Mouse (Mus musculus) T-helper 1 cell (primary cell): ENCODE measurements around the gene Arpp21.

Experiments
- in situ Hi-C: fragments of 300-600 bp; cut with MboI, MseI; formaldehyde crosslinking; loops from one replicate; pipeline ENCODE4 v1.15.1; 2025; ENCODE audit warnings: high pct_unique_total_duplicates

Arpp21 gene

GRCm38 (mm10) chr9:112235696-112236397, at the start of gene Arpp21:
Gene Arpp21, minus strand, starts transcription at chr9:112235938.
- in situ Hi-C loops: loop anchor here (10.0 kb wide), 1 partner anchor 789 kb away; no protein-coding TSS in a partner anchor

DNA sequence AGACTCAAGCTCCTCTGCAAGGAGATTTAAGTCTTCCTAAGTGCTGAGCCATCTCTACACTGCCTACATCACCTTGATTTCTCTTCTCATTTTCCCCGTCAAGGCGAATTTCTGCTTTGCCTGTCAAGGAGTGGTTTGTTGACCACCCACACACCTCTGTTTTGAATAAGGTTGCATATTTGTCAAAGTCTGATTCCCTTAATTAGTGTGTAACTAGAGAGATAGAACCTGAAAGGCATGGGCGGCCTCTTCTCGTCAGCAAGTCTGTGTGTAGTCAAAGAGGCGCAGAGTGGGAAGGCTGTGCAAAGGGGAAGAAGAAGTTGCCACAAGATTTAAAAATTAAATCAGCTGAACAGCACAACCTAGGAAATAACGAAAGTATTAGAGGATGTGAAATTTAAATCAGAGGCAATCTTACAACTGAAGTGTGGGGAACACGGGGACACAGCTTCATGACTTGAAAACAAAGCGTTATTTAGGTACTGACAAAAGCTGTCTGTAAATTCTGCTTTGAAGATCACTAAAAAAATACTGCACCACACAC, 36.8 kb upstream of the Arpp21 start:
- in situ Hi-C loops: no loop called here

DNA sequence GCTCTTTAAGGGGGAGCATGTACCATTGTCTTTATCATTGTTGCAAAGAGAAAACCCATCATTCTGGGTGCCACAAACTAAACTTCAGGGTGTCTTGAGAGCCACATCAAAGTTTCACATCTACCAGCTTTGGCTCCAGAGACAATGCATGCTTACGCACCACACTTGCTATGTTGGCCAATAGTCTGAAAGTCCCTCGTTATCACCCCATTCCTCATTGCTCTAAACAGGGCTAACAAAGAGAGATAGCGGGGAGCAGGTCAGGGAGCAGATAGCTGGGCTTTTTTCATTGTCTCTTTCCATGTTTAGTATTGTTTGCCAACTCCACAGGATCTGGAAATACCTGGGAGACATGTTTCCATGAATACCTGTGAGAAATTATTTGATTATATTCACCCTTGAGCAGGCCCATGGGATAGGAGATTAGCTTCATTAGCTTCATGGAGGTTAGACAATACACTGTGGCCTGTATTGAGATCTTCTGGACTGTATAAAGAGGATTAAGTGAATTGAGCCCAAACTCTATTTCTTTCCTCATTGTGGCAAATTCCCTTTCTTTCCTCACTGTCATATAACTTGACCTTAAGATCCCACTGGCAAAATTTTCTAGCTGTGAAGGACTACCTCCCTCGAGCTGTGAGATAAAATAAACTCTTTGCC, 29.4 kb upstream of the Arpp21 start:
- in situ Hi-C loops: loop anchor here (5.0 kb wide), 1 partner anchor 518 kb away; no protein-coding TSS in a partner anchor

- in situ Hi-C loops: loop anchor here (5.0 kb wide), 1 partner anchor 515 kb away; no protein-coding TSS in a partner anchor
Observed at GRCm38 (mm10) chr9:112261986-112262901, 26.5 kb upstream of the Arpp21 start.

- in situ Hi-C loops: loop anchor here (5.0 kb wide), 1 partner anchor 514 kb away; no protein-coding TSS in a partner anchor
Observed at GRCm38 (mm10) chr9:112261556-112261955, 25.8 kb upstream of the Arpp21 start.

DNA sequence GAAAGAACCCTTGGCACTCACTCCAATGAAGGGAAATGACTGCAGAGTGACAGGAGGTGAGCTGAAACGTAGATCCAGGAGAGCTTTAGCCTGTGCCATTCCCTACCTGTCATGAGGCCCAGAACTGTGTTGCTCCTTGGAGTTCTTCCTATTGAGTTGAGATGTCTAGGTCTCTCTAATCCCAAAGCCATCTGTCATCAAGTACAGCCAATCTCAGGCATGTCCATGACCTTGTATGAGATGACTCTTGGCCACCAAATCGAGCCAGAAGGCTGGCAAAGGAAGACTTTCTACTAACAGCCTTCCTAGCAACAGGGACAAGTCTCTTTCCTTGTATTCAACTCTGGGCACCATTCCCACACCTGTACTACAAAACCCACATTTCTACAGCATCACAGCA, 25.0 kb upstream of the Arpp21 start:
- in situ Hi-C loops: loop anchor here (5.0 kb wide), 1 partner anchor 513 kb away; no protein-coding TSS in a partner anchor

DNA sequence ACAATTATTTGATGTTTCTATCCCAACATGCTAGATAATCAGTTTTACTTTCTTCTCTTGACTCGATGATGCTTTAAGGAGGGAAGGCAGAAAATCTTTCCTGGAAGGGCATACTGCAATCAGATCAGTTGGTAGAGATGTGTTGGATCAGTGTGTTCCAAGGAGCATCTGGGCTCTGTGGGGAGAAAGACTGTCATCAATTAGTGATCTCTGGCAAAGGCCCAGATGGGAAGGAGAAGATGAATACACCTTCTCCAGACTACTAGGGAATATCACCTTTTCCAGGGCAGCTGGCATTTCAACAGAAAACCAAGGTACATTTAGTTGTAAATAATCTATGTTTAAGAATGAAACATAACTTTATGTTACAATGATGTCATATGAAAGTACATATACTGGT, 22.8 kb upstream of the Arpp21 start:
- in situ Hi-C loops: no loop called here

GRCm38 (mm10) chr9:112255971-112256370, 20.2 kb upstream of the Arpp21 start:
- in situ Hi-C loops: no loop called here

- in situ Hi-C loops: no loop called here
Observed at GRCm38 (mm10) chr9:112253730-112254129, 18.0 kb upstream of the Arpp21 start.

DNA sequence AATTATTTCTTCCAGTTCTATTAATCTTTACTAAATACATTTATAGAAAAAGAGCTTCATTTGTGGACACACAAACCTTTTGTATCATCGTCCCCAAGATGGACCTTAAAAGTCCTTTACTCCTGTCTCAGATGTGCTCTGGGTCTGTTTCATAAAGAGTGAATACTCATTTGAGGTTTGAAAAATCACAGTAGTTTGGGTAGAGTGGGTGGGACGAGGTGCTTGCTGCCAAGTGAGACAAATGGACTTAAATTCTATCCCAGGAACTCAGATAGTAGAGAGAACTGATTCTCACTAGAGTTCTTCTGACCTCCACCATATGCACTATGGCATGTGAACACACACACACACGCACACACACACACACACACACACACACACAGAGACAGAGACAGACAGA, 16.1 kb upstream of the Arpp21 start:
- in situ Hi-C loops: no loop called here

DNA sequence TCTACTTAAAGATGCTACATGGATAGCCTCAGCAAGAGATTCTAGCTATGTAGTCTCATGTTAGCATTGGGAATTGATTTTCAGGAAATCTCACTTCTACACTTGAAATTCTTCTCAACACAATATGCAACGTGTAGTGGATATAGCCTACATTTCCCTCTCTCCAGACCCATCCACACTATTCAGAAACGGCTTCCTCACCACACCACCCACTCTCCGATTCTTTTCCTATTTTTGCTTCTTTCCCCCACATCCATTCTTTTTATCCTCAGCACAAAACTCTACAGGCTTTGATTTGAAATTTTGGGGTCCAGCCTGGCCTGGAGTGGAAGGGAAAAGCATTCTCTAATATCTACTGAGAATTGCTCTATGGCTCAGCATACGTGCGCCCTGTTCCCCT, 15.6 kb upstream of the Arpp21 start:
- in situ Hi-C loops: no loop called here

DNA sequence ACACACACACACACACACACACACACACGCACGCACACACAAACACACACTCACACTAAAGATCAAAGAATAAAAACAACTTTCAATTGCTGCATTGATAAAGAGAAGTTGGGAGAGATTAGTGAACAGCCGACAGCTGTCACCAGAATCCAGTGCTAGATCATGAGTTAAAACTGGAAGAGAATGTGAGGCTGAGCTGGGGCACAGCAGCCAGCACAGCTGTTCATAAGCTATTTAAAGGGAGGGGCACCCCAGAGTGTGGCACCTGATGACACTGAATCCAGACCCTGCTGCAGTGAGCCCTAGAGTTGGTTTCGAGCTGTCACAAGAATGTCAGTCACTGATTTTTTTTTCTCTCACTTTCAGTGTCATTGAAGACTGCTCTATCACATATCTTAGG, 14.0 kb upstream of the Arpp21 start:
- in situ Hi-C loops: no loop called here

DNA sequence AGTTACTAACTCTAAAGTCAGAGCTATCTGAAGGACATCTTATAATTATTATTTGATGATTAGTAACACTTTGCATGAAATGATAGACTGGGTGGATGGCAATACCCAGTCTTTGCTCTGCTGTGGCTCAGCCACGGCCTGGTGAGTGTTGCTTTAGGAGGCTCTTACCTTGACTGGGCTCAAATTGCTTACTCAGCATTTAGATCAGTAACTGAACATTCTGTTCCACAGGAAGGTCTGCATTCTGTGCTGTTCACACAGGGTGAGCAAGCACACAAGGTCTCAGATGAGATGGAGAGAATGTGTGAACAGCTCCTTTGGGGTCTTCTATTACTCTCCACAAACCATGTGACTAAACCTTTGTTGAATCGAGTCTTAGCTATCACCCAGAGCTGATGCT, 11.4 kb upstream of the Arpp21 start:
- in situ Hi-C loops: no loop called here

GRCm38 (mm10) chr9:112238168-112238567, 2.4 kb upstream of the Arpp21 start:
- in situ Hi-C loops: loop anchor here (10.0 kb wide), 1 partner anchor 787 kb away; no protein-coding TSS in a partner anchor

DNA sequence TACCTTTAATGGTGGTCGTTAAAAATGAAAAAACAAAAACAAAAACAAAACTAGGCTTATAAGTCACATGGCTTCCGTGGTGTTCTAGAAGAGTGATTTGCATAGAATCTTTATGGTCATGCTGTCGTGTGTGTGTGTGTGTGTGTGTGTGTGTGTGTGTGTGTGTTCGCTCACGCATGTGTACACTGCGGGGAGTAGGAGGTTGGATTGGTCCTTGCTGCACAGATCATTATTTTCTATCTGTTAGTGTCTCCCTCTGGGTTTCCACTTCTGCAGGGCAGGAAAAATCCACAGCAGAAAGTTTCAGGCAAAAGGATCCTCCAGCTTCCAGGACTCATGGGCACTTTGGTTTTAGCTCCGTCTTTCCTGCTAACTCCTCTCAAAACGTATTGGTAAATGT, 813 bp upstream of the Arpp21 start:
- in situ Hi-C loops: loop anchor here (10.0 kb wide), 1 partner anchor 788 kb away; no protein-coding TSS in a partner anchor

DNA sequence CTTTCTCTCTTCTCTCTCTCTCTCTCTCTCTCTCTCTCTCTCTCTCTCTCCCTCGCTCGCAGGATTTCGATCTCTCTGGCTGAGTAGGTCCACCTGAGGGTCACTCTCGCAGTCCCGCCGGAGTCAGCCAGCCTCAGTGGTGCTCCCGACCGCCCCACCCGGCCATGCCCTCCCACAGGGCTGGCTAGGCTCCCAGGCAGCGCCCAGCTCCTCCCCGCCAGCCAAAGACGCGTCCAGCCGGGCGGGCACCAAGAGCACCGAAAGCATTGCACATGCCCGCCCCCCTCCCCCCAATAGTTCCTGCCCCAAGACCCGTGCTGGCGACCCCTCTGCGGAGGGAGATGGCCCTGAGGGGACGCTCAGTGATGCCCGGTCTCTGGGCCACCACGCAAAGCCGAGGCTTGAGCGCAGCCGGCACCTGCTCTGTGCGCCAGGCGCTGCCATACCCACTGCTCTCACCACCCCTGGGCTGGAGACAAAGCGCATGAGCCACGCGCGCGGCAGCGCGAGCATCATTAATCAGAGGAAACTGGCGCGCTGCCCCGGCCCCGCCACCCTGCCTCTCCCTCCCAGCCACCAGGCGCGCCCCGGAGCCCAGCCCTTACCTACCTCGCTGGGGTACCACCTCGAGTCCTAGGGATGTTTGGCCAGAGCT, 570 bp downstream of the Arpp21 start:
- in situ Hi-C loops: loop anchor here (10.0 kb wide), 1 partner anchor 790 kb away; no protein-coding TSS in a partner anchor

GRCm38 (mm10) chr9:112234505-112235024, 1.2 kb downstream of the Arpp21 start:
- in situ Hi-C loops: loop anchor here (10.0 kb wide), 1 partner anchor 790 kb away; no protein-coding TSS in a partner anchor

DNA sequence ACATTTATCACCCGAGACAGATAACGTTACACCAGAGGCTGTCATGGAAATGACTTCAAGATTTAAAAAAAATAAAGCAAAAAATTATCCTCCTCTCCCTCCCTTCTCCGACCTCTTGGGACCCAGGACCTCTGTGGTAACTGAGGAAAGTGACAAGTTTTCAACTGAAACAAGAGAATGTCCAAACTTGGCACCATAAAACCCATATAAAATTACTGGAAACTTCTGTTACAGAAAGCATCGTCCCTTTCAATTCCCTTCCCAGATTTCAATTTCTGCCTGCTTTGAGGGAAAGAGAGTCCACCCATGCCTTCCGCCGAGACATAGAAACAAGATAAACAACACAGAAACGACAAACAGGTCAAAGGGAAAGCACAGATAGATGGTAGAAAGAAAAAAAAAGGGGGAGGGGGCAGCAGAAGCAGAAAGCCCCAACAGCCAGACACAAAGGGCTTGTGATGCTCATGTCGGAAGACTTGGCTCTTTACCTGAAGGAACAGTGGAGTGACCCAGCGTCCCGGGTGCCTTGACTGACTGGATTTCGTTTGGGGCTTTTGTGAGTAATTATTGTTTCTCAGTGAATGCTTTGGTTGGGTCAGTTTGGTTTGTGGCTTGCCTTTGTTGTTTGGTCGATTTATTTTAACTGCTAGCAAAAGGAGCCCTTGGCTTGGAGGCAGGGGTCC, 1.8 kb downstream of the Arpp21 start:
- in situ Hi-C loops: loop anchor here (10.0 kb wide), 1 partner anchor 791 kb away; no protein-coding TSS in a partner anchor

DNA sequence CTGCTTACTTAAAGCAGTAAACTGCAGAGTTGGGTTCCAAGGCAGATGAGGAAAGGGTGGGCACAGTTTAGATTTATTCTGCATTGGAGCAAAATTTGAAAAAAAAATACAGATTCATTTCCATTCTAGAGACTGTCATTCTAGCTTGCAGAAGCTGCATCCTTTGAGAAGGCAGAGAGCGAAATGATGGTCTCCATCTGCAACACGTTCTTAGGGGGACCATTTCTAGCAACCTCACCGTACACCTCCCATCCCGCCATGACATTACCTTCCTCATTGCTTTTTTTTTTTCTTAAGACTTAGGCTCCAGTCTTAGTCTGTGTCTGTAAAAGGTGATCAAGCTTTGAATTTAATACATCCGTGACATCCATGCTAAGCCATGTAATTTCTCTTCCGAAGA, 2.4 kb downstream of the Arpp21 start:
- in situ Hi-C loops: loop anchor here (10.0 kb wide), 1 partner anchor 791 kb away; no protein-coding TSS in a partner anchor
